Mouse (Mus musculus) left cerebral cortex, adult 18-20 months (tissue): ENCODE data around the gene Cd40. TPM values are rescaled to one million over a fixed set of nuclear protein-coding genes. Genes with fewer than 3 reads are reported as not detected.

ENCODE experiments used
- DNase-seq, 2 experiments: peaks; one replicate each; pipeline ENCODE4 v3.0.0; 2021 to 2022; ENCODE audit warnings: low spot score in 2 of 2, mixed read lengths in 1 of 2
- long read RNA-seq, 2 experiments: library from polyadenylated mRNA; stranded (forward); transcript quantifications; one replicate each; pipeline ENCODE4 v2.0.0; 2021
- total RNA-seq, 2 experiments: library from RNA; stranded (reverse); gene quantifications; 2 replicates each; pipeline ENCODE4 v1.2.3; 2021

Gene Cd40
- under 1 TPM; 0.44 to 0.80 TPM for total RNA-seq
- long read RNA-seq, experiment 1, partial matches to known transcripts: 1 of 3 reads
- long read RNA-seq, experiment 1, other reads (novel, unspliced or antisense): 1 of 3 reads
- long read RNA-seq, experiment 2: 0 reads

GRCm38 (mm10) chr2:165054888-165055852 lies at the start of gene Cd40:
Gene Cd40, plus strand, starts transcription at chr2:165055627.
- no peak for DNase-seq

GRCm38 (mm10) chr2:165006813-165007212 lies 48.6 kb upstream of the Cd40 start:
- DNase-seq: no peak

- no peak for DNase-seq
These were observed 47.4 kb upstream of the Cd40 start for GRCm38 (mm10) chr2:165007986-165008385.

- no peak for DNase-seq
These were observed 46.3 kb upstream of the Cd40 start for GRCm38 (mm10) chr2:165009161-165009560.

GRCm38 (mm10) chr2:165009581-165009980 lies 45.8 kb upstream of the Cd40 start:
- DNase-seq: no peak

GRCm38 (mm10) chr2:165010351-165010750 lies 45.1 kb upstream of the Cd40 start:
- no peak for DNase-seq

- DNase-seq: no peak
These were observed 40.5 kb upstream of the Cd40 start for GRCm38 (mm10) chr2:165014935-165015334.

- DNase-seq: no peak
These were observed 34.9 kb upstream of the Cd40 start for GRCm38 (mm10) chr2:165020490-165020889.

GRCm38 (mm10) chr2:165027163-165027562 lies 28.3 kb upstream of the Cd40 start:
- DNase-seq: no peak

- no peak for DNase-seq
These were observed 22.9 kb upstream of the Cd40 start for GRCm38 (mm10) chr2:165032533-165032932.

GRCm38 (mm10) chr2:165033306-165033705 lies 22.1 kb upstream of the Cd40 start:
- no peak for DNase-seq

- DNase-seq: peak; percentile 98 to 99
These were observed 21.0 kb upstream of the Cd40 start, which contains the start of gene Ncoa5 for GRCm38 (mm10) chr2:165034131-165035057. Gene Ncoa5, minus strand, starts transcription at chr2:165034867.

GRCm38 (mm10) chr2:165035058-165035431 lies 20.4 kb upstream of the Cd40 start:
- no peak for DNase-seq

- no peak for DNase-seq
These were observed 18.0 kb upstream of the Cd40 start for GRCm38 (mm10) chr2:165037415-165037814.

- no peak for DNase-seq
These were observed 13.3 kb upstream of the Cd40 start for GRCm38 (mm10) chr2:165042126-165042525.

GRCm38 (mm10) chr2:165043090-165043636 lies 12.3 kb upstream of the Cd40 start:
- no peak for DNase-seq

- DNase-seq: no peak
These were observed 11.7 kb upstream of the Cd40 start for GRCm38 (mm10) chr2:165043729-165044128.

- DNase-seq: no peak
These were observed 6.4 kb upstream of the Cd40 start for GRCm38 (mm10) chr2:165049044-165049443.

GRCm38 (mm10) chr2:165050826-165051548 lies 4.4 kb upstream of the Cd40 start:
- no peak for DNase-seq

GRCm38 (mm10) chr2:165051566-165051965 lies 3.9 kb upstream of the Cd40 start:
- DNase-seq: no peak
